Mouse (Mus musculus) heart, embryonic 15.5 days (tissue): ENCODE measurements around the gene Vill. TPM values are rescaled to one million over a fixed set of nuclear protein-coding genes. Genes with fewer than 3 reads are reported as not detected.

Experiments used
- ATAC-seq: fragments of 200-750 bp; cut with Nextera tagmentation; replicated peaks from 2 replicates; pipeline ENCODE4 v1.8.0; 2017; ENCODE audit warnings: low read depth, moderate TSS enrichment; ENCODE audit not compliant: insufficient number of reproducible peaks, insufficient read depth, low FRiP score
- H3K27ac ChIP-seq: fragments of 300-500 bp; sonication (generic); 2 replicates; pipeline ENCODE4 v1.5.1; 2015; ENCODE audit warnings: mild to moderate bottlenecking, inconsistent platforms
- H3K27me3 ChIP-seq: fragments of 300-500 bp; sonication (generic); 2 replicates; pipeline ENCODE4 v1.6.1; 2015; ENCODE audit warnings: inconsistent platforms
- H3K36me3 ChIP-seq: fragments of 300-500 bp; sonication (generic); 2 replicates; pipeline ENCODE4 v1.6.1; 2015; ENCODE audit warnings: mild to moderate bottlenecking, inconsistent platforms
- H3K4me1 ChIP-seq: fragments of 300-500 bp; sonication (generic); replicated peaks from 2 replicates; pipeline ENCODE4 v1.6.1; 2015; ENCODE audit warnings: inconsistent platforms
- H3K4me2 ChIP-seq: fragments of 300-500 bp; sonication (generic); 2 replicates; pipeline ENCODE4 v1.6.1; 2015; ENCODE audit warnings: inconsistent platforms, mild to moderate bottlenecking, moderate library complexity
- H3K4me3 ChIP-seq: fragments of 300-500 bp; sonication (generic); 2 replicates; pipeline ENCODE4 v1.5.1; 2015; ENCODE audit warnings: mild to moderate bottlenecking, inconsistent platforms
- H3K9ac ChIP-seq: fragments of 300-500 bp; sonication (generic); 2 replicates; pipeline ENCODE4 v1.6.1; 2015; ENCODE audit warnings: mild to moderate bottlenecking, inconsistent platforms
- H3K9me3 ChIP-seq: fragments of 300-500 bp; sonication (generic); replicated peaks from 2 replicates; pipeline ENCODE4 v1.6.1; 2016; ENCODE audit warnings: inconsistent platforms
- WGBS: fragments of 180-500 bp; shearing (Covaris S2); methylation state at CpG from one replicate; pipeline ENCODE4 v1.1.7; 2015; ENCODE audit warnings: mixed read lengths; 5-methylcytosine and 5-hydroxymethylcytosine counted together
- polyA plus RNA-seq: library from polyadenylated mRNA; unstranded; fragments of >200 nt; fragmentation: Nextera tagmentation; extraction: Ambion mirVana; gene quantifications from 2 replicates; pipeline ENCODE4 v1.2.1, GENCODE M21; 2015

Gene Vill
- polyA plus RNA-seq, result 8.7 and 12.4 TPM in 2 replicates

- Histone ChIP-seq H3K4me2 (peak within 1 kb of the TSS; percentile 72), H3K4me3 (peak within 1 kb of the TSS; percentile 47), H3K36me3 (no peaks in the 10 kb centered on the region), H3K9ac (peak within 1 kb of the TSS; percentile 54), H3K9me3 (no peaks in the 10 kb centered on the region), H3K27me3 (0 out of 2 replicates have a peak, but pooled peaks cover 4% of the 10 kb centered on the region), H3K4me1 (peaks cover 27% of the 10 kb centered on the region), H3K27ac (no peak within 1 kb of the TSS)
- 10% methylated on average over 22 of the region's 22 CpGs for WGBS
- peak; percentile 78 for ATAC-seq
Observed at GRCm38 (mm10) chr9:119052154-119052944, at the start of gene Vill. Gene Vill, plus strand, starts transcription at chr9:119052778.

GRCm38 (mm10) chr9:119003990-119004702 lies 48.4 kb upstream of the Vill start:
- no peak overlapping the region for H3K9ac ChIP-seq
- H3K9me3 ChIP-seq, result no peaks in the 10 kb centered on the region
- 51% methylated on average over 23 of the region's 23 CpGs for WGBS
- ATAC-seq, result no peak
- peak overlapping the region; percentile 66 for H3K27ac ChIP-seq
- H3K36me3 ChIP-seq, result no peaks in the 10 kb centered on the region; the same call in 1 of the 2 replicates
- peaks cover 59% of the 10 kb centered on the region for H3K4me1 ChIP-seq
- H3K27me3 ChIP-seq, result no peaks in the 10 kb centered on the region
- H3K4me3 ChIP-seq, result 0 out of 2 replicates have a peak overlapping the region, but pooled peaks have one; percentile 14
- peak overlapping the region; percentile 38; the same call in 1 of the 2 replicates for H3K4me2 ChIP-seq

DNA sequence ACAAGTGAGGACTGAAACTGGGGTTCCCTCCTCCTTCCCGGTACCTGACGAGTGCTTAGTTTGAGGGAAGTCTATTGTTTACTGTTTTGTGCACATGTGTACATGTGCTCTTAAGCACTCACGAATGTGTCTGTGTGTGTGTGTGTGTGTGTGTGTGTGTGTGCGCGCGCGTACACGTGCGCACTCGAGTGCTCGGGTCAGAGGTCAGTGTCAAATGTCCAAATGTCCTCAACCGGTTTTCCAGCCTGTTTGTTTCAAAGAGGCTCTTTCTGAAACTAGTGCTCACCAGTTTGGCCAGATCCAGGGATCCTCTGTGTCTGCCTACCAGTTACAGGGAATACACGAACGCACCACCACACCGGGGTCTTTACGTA lies 47.9 kb upstream of the Vill start:
- H3K9ac ChIP-seq, result no peak overlapping the region
- H3K4me1 ChIP-seq, result peaks cover 61% of the 10 kb centered on the region
- peak overlapping the region; percentile 66 for H3K27ac ChIP-seq
- 85% methylated on average over 16 of the region's 16 CpGs for WGBS
- H3K9me3 ChIP-seq, result no peaks in the 10 kb centered on the region
- H3K27me3 ChIP-seq, result no peaks in the 10 kb centered on the region
- peak overlapping the region; percentile 38; the same call in 1 of the 2 replicates for H3K4me2 ChIP-seq
- no peak overlapping the region for H3K4me3 ChIP-seq
- no peak for ATAC-seq
- H3K36me3 ChIP-seq, result no peaks in the 10 kb centered on the region; the same call in 1 of the 2 replicates

DNA sequence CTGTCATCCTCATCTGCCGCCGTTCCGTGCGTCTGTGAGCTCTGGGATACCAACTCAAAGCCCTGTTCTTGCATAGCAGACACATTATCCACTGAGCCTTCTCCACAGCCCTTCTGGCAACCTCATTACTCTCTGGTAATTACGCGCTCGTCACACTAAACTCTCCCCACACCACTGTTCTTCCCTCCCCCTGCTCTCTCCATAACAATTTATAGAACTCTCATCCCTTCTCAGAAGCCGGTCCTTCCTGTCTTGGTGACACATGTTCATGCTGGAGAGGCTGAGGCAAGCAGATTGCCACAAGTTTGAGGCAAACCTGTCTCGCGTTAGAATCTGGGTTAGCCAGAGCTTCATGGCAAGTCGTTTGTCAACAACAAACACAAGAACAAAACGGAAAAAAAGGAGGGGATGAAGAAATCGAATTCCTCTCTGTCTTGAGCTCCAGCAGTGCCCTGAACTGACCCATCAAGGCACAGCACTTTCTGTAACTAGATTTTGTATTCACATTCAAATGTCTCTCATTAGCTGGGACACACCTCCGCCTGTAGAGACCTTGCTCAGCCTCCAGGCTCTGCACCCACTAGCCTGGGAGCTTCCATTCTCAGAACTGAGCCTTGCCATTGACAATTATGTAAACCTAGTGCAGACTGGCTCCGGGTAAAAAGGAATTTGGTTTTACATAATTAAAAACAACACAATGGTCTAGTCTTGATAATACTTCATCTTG lies 47.1 kb upstream of the Vill start:
- H3K9ac ChIP-seq, result no peak overlapping the region
- no peak for ATAC-seq
- no peaks in the 10 kb centered on the region; the same call in 1 of the 2 replicates for H3K36me3 ChIP-seq
- H3K4me3 ChIP-seq, result no peak overlapping the region
- H3K27ac ChIP-seq, result no peak overlapping the region
- 82% methylated on average over 15 of the region's 15 CpGs for WGBS
- no peaks in the 10 kb centered on the region for H3K27me3 ChIP-seq
- H3K4me2 ChIP-seq, result no peak overlapping the region
- H3K4me1 ChIP-seq, result peaks cover 61% of the 10 kb centered on the region
- no peaks in the 10 kb centered on the region for H3K9me3 ChIP-seq

DNA sequence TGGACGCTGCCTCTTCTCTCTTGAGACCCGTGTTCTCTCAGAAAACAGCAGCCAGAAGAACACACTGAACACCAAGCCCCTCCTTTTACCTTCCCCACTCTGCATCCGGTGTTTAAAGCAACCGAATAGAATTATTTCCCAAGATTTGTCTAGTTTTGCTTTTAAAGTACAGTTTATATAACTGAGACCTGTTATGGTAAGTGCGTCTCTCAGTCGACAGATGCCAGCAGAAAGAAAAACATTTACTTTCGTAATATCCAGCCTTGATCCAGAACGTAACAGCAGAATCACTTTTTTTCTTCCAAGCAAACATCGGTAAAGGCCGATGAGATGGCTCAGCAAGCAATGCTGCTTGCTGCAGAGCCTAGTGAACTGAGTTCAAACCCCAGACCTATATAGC lies 45.3 kb upstream of the Vill start:
- no peaks in the 10 kb centered on the region for H3K27me3 ChIP-seq
- no peak for ATAC-seq
- no peak overlapping the region for H3K9ac ChIP-seq
- H3K36me3 ChIP-seq, result peaks cover 4% of the 10 kb centered on the region; the same call in 1 of the 2 replicates
- H3K4me1 ChIP-seq, result peaks cover 44% of the 10 kb centered on the region
- 79% methylated on average over 10 of the region's 10 CpGs for WGBS
- no peak overlapping the region for H3K27ac ChIP-seq
- no peak overlapping the region for H3K4me2 ChIP-seq
- no peaks in the 10 kb centered on the region for H3K9me3 ChIP-seq
- H3K4me3 ChIP-seq, result no peak overlapping the region

DNA sequence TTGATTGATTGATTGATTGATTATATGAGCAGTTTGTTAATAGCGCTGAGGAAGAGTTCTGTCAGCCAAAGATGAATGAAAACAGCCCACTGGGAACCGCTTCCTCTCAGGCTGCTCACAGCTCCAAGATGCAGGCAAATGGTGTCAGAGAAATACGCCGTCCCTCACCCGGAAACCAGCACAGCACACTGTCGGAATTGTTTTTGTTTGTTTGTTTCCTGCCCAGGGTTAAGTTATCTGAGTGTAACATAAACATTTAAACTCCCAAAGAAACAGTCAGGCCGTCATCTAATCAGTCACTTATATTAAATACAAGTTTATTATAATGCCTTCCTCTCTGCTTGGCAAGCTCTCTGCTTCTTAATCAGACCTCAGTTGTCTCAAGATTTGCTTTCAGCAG lies 43.7 kb upstream of the Vill start:
- no peaks in the 10 kb centered on the region for H3K9me3 ChIP-seq
- peaks cover 16% of the 10 kb centered on the region; the same call in 1 of the 2 replicates for H3K36me3 ChIP-seq
- ATAC-seq, result no peak
- no peak overlapping the region for H3K4me2 ChIP-seq
- no peaks in the 10 kb centered on the region for H3K27me3 ChIP-seq
- 54% methylated on average over 7 of the region's 7 CpGs for WGBS
- H3K4me3 ChIP-seq, result no peak overlapping the region
- no peak overlapping the region for H3K9ac ChIP-seq
- peaks cover 29% of the 10 kb centered on the region for H3K4me1 ChIP-seq
- H3K27ac ChIP-seq, result no peak overlapping the region

DNA sequence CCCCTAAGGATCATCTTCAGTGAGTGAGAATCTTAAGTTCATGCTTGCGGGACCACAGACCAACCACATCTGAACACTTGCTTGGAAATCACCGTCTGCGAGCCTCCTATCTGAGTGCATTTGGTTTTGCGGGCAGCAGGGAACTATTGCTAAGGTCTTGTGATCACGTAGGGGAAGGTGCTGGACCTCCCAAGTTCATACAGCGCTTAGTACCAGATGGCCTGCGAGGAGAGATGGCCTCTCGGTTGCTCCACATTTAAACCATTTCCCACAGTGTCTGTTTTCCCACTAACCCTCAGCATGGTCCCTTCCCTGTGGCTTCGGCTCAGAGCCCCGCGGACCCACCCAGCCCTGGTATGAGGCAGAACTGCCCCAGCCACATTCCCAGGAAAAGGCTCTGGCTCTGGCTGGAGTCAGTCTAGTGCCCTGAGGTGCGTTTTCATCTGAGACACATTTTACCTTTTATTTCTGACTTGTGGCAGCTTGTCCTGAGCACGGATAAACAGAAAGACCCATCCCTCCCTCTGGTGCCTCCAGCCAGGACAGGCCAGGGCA lies 42.3 kb upstream of the Vill start:
- Histone ChIP-seq H3K4me1 (peaks cover 16% of the 10 kb centered on the region), H3K9ac (no peak overlapping the region), H3K4me2 (no peak overlapping the region), H3K27ac (no peak overlapping the region), H3K4me3 (no peak overlapping the region), H3K27me3 (no peaks in the 10 kb centered on the region), H3K9me3 (no peaks in the 10 kb centered on the region), H3K36me3 (peaks cover 24% of the 10 kb centered on the region; the same call in 1 of the 2 replicates)
- 85% methylated on average over 13 of the region's 13 CpGs for WGBS
- ATAC-seq, result no peak

GRCm38 (mm10) chr9:119016785-119017507 lies 35.6 kb upstream of the Vill start:
- H3K4me2 ChIP-seq, result no peak overlapping the region
- H3K4me1 ChIP-seq, result no peaks in the 10 kb centered on the region
- H3K9ac ChIP-seq, result no peak overlapping the region
- H3K36me3 ChIP-seq, result peaks cover 31% of the 10 kb centered on the region; the same call in 1 of the 2 replicates
- no peak for ATAC-seq
- H3K9me3 ChIP-seq, result no peaks in the 10 kb centered on the region
- H3K4me3 ChIP-seq, result no peak overlapping the region
- 79% methylated on average over 7 of the region's 7 CpGs for WGBS
- H3K27me3 ChIP-seq, result no peaks in the 10 kb centered on the region
- H3K27ac ChIP-seq, result no peak overlapping the region

GRCm38 (mm10) chr9:119021731-119022130 lies 30.8 kb upstream of the Vill start:
- Histone ChIP-seq H3K9me3 (no peaks in the 10 kb centered on the region), H3K4me1 (no peaks in the 10 kb centered on the region), H3K36me3 (peaks cover 5% of the 10 kb centered on the region; the same call in 1 of the 2 replicates), H3K9ac (no peak overlapping the region), H3K4me2 (no peak overlapping the region), H3K4me3 (no peak overlapping the region), H3K27me3 (no peaks in the 10 kb centered on the region), H3K27ac (no peak overlapping the region)
- no peak for ATAC-seq
- WGBS, result 79% methylated on average over 7 of the region's 7 CpGs

DNA sequence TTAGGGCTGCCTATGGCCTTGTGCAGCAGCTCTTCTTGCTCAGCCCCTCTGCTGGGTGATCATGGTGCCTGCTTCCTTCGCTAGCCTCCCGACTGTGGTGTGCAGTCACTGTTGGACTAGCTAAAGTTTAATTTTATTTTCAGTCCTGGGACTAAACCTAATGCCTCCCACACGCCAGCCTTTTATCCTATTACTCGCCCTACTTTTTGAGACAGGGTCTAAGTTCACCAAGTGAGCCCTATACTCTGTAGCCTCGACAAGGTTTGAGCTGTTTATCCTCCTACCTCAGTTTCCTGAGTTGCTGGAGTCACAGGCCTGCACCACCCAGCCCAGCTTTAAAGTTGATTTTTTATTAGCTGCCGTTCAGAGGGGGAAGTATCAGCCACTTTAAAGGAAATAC lies 27.3 kb upstream of the Vill start:
- WGBS, result 73% methylated on average over 6 of the region's 6 CpGs
- H3K4me3 ChIP-seq, result no peak overlapping the region

More for the DNA sequence above, 27.3 kb upstream of the Vill start:
- Histone ChIP-seq H3K4me2 (no peak overlapping the region), H3K9ac (no peak overlapping the region), H3K9me3 (no peaks in the 10 kb centered on the region), H3K27ac (no peak overlapping the region), H3K36me3 (no peaks in the 10 kb centered on the region), H3K4me1 (no peaks in the 10 kb centered on the region), H3K27me3 (no peaks in the 10 kb centered on the region)
- no peak for ATAC-seq
